Comparison of ENCODE assay signal across 16 mouse cellular contexts in genomic region chr9:86725604-86726380, GRCm38 (mm10). TPM values are rescaled to one million over a fixed set of nuclear protein-coding genes. Genes with fewer than 3 reads are reported as not detected.
A peak's percentile ranks its signal among the peaks of the same experiment; 100 is the strongest.
DNase-seq lines count a peak whose midpoint lies in the region; ATAC-seq lines count a peak whose summit lies in the region.
"Had no signal": no experiment of that assay in that cellular context is flagged by ENCODE, and none has a peak within 500 bp of the region (broad histone marks: within the 10 kb centered on the region; RNA-seq: fewer than 3 reads in every experiment).

No protein-coding gene starts in this region.

- no peaks in the 10 kb centered on the region for H3K9me3 ChIP-seq in limb, embryonic 12.5 days
- no peaks in the 10 kb centered on the region for H3K9me3 ChIP-seq in limb, embryonic 10.5 days (replicated peaks)
- H3K9me3 ChIP-seq in forebrain, embryonic 11.5 days (ENCODE audit: control insufficient read depth, low read length) = no peaks in the 10 kb centered on the region
- H3K9me3 ChIP-seq in intestine, embryonic 15.5 days = no peaks in the 10 kb centered on the region
- H3K9me3 ChIP-seq: heart, embryonic 15.5 days; liver, embryonic 12.5 days had no signal

- no peaks in the 10 kb centered on the region for H3K27me3 ChIP-seq in limb, embryonic 12.5 days
- no peaks in the 10 kb centered on the region for H3K27me3 ChIP-seq in limb, embryonic 10.5 days (ENCODE audit: low read depth, poor library complexity, severe bottlenecking)
- H3K27me3 ChIP-seq in forebrain, embryonic 11.5 days (ENCODE audit: control insufficient read depth, insufficient read depth, low read length) = no peaks in the 10 kb centered on the region
- no peaks in the 10 kb centered on the region for H3K27me3 ChIP-seq in intestine, embryonic 15.5 days (replicated peaks)
- H3K27me3 ChIP-seq: heart, embryonic 15.5 days; liver, embryonic 12.5 days had no signal

- H3K36me3 ChIP-seq in limb, embryonic 12.5 days = no peaks in the 10 kb centered on the region
- no peaks in the 10 kb centered on the region for H3K36me3 ChIP-seq in limb, embryonic 10.5 days
- no peaks in the 10 kb centered on the region for H3K36me3 ChIP-seq in forebrain, embryonic 11.5 days (ENCODE audit: control insufficient read depth, insufficient read depth, low read length)
- H3K36me3 ChIP-seq in intestine, embryonic 15.5 days = no peaks in the 10 kb centered on the region
- H3K36me3 ChIP-seq: heart, embryonic 15.5 days; liver, embryonic 12.5 days had no signal

- WGBS in limb, embryonic 12.5 days = 50% methylated on average over 7 of the region's 7 CpGs
- WGBS in limb, embryonic 10.5 days = 73% methylated on average over 7 of the region's 7 CpGs
- 26% methylated on average over 7 of the region's 7 CpGs for WGBS in forebrain, embryonic 11.5 days
- WGBS in intestine, embryonic 15.5 days = 50% methylated on average over 7 of the region's 7 CpGs

- DNase-seq in limb, embryonic 10.5 days (ENCODE audit: low spot score) = no peak
- DNase-seq in forebrain, embryonic 11.5 days (ENCODE audit: low spot score) = no peak
- peak; percentile 14 for DNase-seq in retina, embryonic 14.5 days (ENCODE audit: low spot score)
- no peak for DNase-seq in urinary bladder, postnatal 14 days (ENCODE audit: low spot score)
- no peak for DNase-seq in kidney, postnatal 10 days
- no peak for DNase-seq in urinary bladder, postnatal 4 days (ENCODE audit: low spot score in 2 of 2)
- DNase-seq: adrenal gland, adult 2 months; cerebellum, adult 11 months; embryo, embryonic 11 days; kidney, adult 2 months; lung, postnatal 36 days; right cerebral cortex, postnatal 25 days had no signal

- H3K27ac ChIP-seq in limb, embryonic 12.5 days = peak overlapping the region; percentile 64
- no peak overlapping the region for H3K27ac ChIP-seq in limb, embryonic 10.5 days
- no peak overlapping the region for H3K27ac ChIP-seq in forebrain, embryonic 11.5 days (ENCODE audit: low read depth, low read length)
- no peak overlapping the region for H3K27ac ChIP-seq in intestine, embryonic 15.5 days
- H3K27ac ChIP-seq: heart, embryonic 15.5 days; liver, embryonic 12.5 days had no signal

- H3K4me2 ChIP-seq in limb, embryonic 12.5 days = no peak overlapping the region
- H3K4me2 ChIP-seq in forebrain, embryonic 11.5 days (ENCODE audit: low read depth, low read length, severe bottlenecking) = no peak overlapping the region
- no peak overlapping the region for H3K4me2 ChIP-seq in intestine, embryonic 15.5 days (replicated peaks)
- H3K4me2 ChIP-seq: heart, embryonic 15.5 days; liver, embryonic 12.5 days had no signal

- H3K4me3 ChIP-seq in limb, embryonic 12.5 days (replicated peaks) = no peak overlapping the region
- no peak overlapping the region for H3K4me3 ChIP-seq in limb, embryonic 10.5 days
- no peak overlapping the region for H3K4me3 ChIP-seq in forebrain, embryonic 11.5 days (ENCODE audit: low read depth, low read length)
- no peak overlapping the region for H3K4me3 ChIP-seq in intestine, embryonic 15.5 days (replicated peaks)
- H3K4me3 ChIP-seq: heart, embryonic 15.5 days; liver, embryonic 12.5 days had no signal

- ATAC-seq in limb, embryonic 12.5 days (ENCODE audit: insufficient number of reproducible peaks, insufficient read depth, low FRiP score, low TSS enrichment, low read depth) = no peak
- ATAC-seq in forebrain, embryonic 11.5 days (replicated peaks; ENCODE audit: low FRiP score) = peak; percentile 49
- ATAC-seq in intestine, embryonic 15.5 days = peak; percentile 24; the same call in 1 of the 2 replicates
- ATAC-seq: liver, embryonic 12.5 days had no signal

- H3K4me1 ChIP-seq in limb, embryonic 12.5 days (replicated peaks) = 0 out of 2 replicates have a peak, but pooled peaks cover 7% of the 10 kb centered on the region
- 0 out of 2 replicates have a peak, but pooled peaks cover 3% of the 10 kb centered on the region for H3K4me1 ChIP-seq in limb, embryonic 10.5 days
- no peaks in the 10 kb centered on the region for H3K4me1 ChIP-seq in forebrain, embryonic 11.5 days (replicated peaks; ENCODE audit: control insufficient read depth, insufficient read depth, low read length)
- H3K4me1 ChIP-seq in intestine, embryonic 15.5 days (replicated peaks) = no peaks in the 10 kb centered on the region
- H3K4me1 ChIP-seq: heart, embryonic 15.5 days; liver, embryonic 12.5 days had no signal

- no peak overlapping the region for H3K9ac ChIP-seq in limb, embryonic 12.5 days (replicated peaks)
- no peak overlapping the region for H3K9ac ChIP-seq in forebrain, embryonic 11.5 days (ENCODE audit: low read length)
- H3K9ac ChIP-seq in intestine, embryonic 15.5 days = no peak overlapping the region
- H3K9ac ChIP-seq: heart, embryonic 15.5 days; liver, embryonic 12.5 days had no signal

RNA-seq across cellular contexts. Expression of gene Prss35, which starts 17.7 kb away (rescaled TPM):
- polyA plus RNA-seq in limb, embryonic 12.5 days (2016; fragmentation: Nextera tagmentation; extraction: Ambion mirVana) = 14.6 and 16.5 TPM in 2 replicates
- polyA plus RNA-seq in limb, embryonic 10.5 days (2016; fragmentation: Nextera tagmentation; extraction: Ambion mirVana) = 1.8 and 2.3 TPM in 2 replicates
- 2.0 and 2.3 TPM in 2 replicates for polyA plus RNA-seq in forebrain, embryonic 11.5 days (2014; fragmentation: Nextera tagmentation; extraction: Ambion mirVana)
- polyA plus RNA-seq in intestine, embryonic 15.5 days (2015; fragmentation: Nextera tagmentation; extraction: Ambion mirVana) = 14.3 and 16.4 TPM in 2 replicates

RNA-seq across cellular contexts. Expression of gene Me1, which starts 30.0 kb away (rescaled TPM):
- polyA plus RNA-seq in limb, embryonic 12.5 days (2016; fragmentation: Nextera tagmentation; extraction: Ambion mirVana) = 16.8 TPM in 2 replicates
- 6.2 and 9.4 TPM in 2 replicates for polyA plus RNA-seq in limb, embryonic 10.5 days (2016; fragmentation: Nextera tagmentation; extraction: Ambion mirVana)
- 10.7 and 11.2 TPM in 2 replicates for polyA plus RNA-seq in forebrain, embryonic 11.5 days (2014; fragmentation: Nextera tagmentation; extraction: Ambion mirVana)
- polyA plus RNA-seq in intestine, embryonic 15.5 days (2015; fragmentation: Nextera tagmentation; extraction: Ambion mirVana) = 21.2 and 22.9 TPM in 2 replicates
